Mouse (Mus musculus) forebrain, embryonic 14.5 days (tissue): Measurements from ENCODE around the gene Kdm5b. TPM values are rescaled to one million over a fixed set of nuclear protein-coding genes. Genes with fewer than 3 reads are reported as not detected.
A peak's percentile ranks its signal among the peaks of the same experiment; 100 is the strongest.
"Not testable (repeated sequence)": the region's sequence is repeated elsewhere in the genome, so short reads cannot be mapped to it uniquely, and the experiment has no call there.

Experiments
- ATAC-seq: fragments of 200-750 bp; cut with Nextera tagmentation; 2 replicates; pipeline ENCODE4 v1.8.0; 2017; ENCODE audit warnings: mild to moderate bottlenecking, moderate library complexity
- DNase-seq: peaks from one replicate; pipeline ENCODE4 v3.0.0-alpha.2; 2015; ENCODE audit warnings: low spot score
- H3K27ac ChIP-seq: fragments of 300-500 bp; sonication (generic); 2 replicates; pipeline ENCODE4 v1.5.1; 2014; ENCODE audit warnings: low read depth, mild to moderate bottlenecking, control low read depth, low read length, moderate library complexity
- H3K27me3 ChIP-seq: fragments of 300-500 bp; sonication (generic); replicated peaks from 2 replicates; pipeline ENCODE4 v1.6.1; 2014; ENCODE audit warnings: low read length, control low read depth, mixed read lengths; ENCODE audit not compliant: control insufficient read depth, insufficient read depth
- H3K36me3 ChIP-seq: fragments of 300-500 bp; sonication (generic); 2 replicates; pipeline ENCODE4 v1.6.1; 2014; ENCODE audit warnings: low read length, control low read depth; ENCODE audit not compliant: control insufficient read depth, insufficient read depth
- H3K4me1 ChIP-seq: fragments of 300-500 bp; sonication (generic); 2 replicates; pipeline ENCODE4 v1.6.1; 2014; ENCODE audit warnings: antibody characterized with exemption, low read length, control low read depth; ENCODE audit not compliant: control insufficient read depth, insufficient read depth
- H3K4me2 ChIP-seq: fragments of 300-500 bp; sonication (generic); 2 replicates; pipeline ENCODE4 v1.6.1; 2014; ENCODE audit warnings: mild to moderate bottlenecking, control low read depth, low read length
- H3K4me3 ChIP-seq: fragments of 300-500 bp; sonication (generic); 2 replicates; pipeline ENCODE4 v1.5.1; 2014; ENCODE audit warnings: low read depth, low read length, control low read depth
- H3K9ac ChIP-seq: fragments of 300-500 bp; sonication (generic); 2 replicates; pipeline ENCODE4 v1.6.1; 2014; ENCODE audit warnings: mild to moderate bottlenecking, low read length, control low read depth, moderate library complexity
- H3K9me3 ChIP-seq: fragments of 300-500 bp; sonication (generic); replicated peaks from 2 replicates; pipeline ENCODE4 v1.6.1; 2016; ENCODE audit warnings: low read length, control low read depth, mixed read lengths; ENCODE audit not compliant: control insufficient read depth
- whole genome bisulfite sequencing: fragments of 180-500 bp; shearing (Covaris S2); extraction: QIAGEN DNeasy Blood & Tissue Kit; methylation state at CpG from one replicate; pipeline ENCODE4 v1.1.7; 2014; 5-methylcytosine and 5-hydroxymethylcytosine counted together
- polyA plus RNA-seq: library from polyadenylated mRNA; unstranded; fragments of >200 nt; fragmentation: Nextera tagmentation; extraction: Ambion mirVana; gene quantifications from 2 replicates; pipeline ENCODE4 v1.2.1, GENCODE M21; 2014

The Kdm5b gene
- polyA plus RNA-seq, 1 experiment from 2014 or later: 75.3 TPM

GRCm38 (mm10) chr1:134533710-134534109, 26.3 kb upstream of the Kdm5b start:
- DNase-seq, ATAC-seq: not testable (repeated sequence)
- 88% methylated on average over 10 of the region's 10 CpGs for WGBS

GRCm38 (mm10) chr1:134535054-134535453, 24.9 kb upstream of the Kdm5b start:
- H3K36me3 ChIP-seq: no peaks in the 10 kb centered on the region
- ATAC-seq: no peak
- H3K9ac ChIP-seq: no peak overlapping the region
- H3K9me3 ChIP-seq: no peaks in the 10 kb centered on the region
- H3K4me1 ChIP-seq: no peaks in the 10 kb centered on the region
- no peak overlapping the region for H3K4me3 ChIP-seq
- no peaks in the 10 kb centered on the region for H3K27me3 ChIP-seq
- H3K4me2 ChIP-seq: no peak overlapping the region
- no peak for DNase-seq
- 96% methylated on average over 1 of the region's 1 CpGs for WGBS
- no peak overlapping the region for H3K27ac ChIP-seq

More at GRCm38 (mm10) chr1:134533710-134534109, 26.3 kb upstream of the Kdm5b start:
- not testable (repeated sequence) for H3K9me3 ChIP-seq, H3K9ac ChIP-seq, H3K4me2 ChIP-seq, H3K27ac ChIP-seq, H3K27me3 ChIP-seq, H3K36me3 ChIP-seq, H3K4me1 ChIP-seq, H3K4me3 ChIP-seq

DNA sequence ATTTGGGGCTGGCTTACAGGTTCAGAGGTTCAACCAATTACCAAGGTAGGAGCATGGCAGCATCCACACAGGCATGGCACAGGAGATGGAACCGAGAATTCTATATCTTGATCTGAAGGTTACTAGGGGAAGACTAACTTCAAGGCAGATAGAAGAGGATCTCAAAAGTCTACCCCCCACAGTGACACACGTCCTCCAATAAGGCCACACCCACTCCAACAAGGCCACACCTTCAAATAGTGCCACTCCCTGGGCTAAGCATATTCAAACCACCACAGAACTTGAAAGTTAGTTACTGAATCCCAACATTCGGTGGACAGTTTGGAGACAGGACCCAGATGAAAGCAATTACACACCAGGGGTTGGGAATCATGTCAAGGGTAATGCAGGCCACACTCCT, 24.5 kb upstream of the Kdm5b start:
- H3K27ac ChIP-seq: no peak overlapping the region
- no peak for DNase-seq
- no peaks in the 10 kb centered on the region for H3K9me3 ChIP-seq
- H3K27me3 ChIP-seq: no peaks in the 10 kb centered on the region
- H3K9ac ChIP-seq: no peak overlapping the region
- no peaks in the 10 kb centered on the region for H3K36me3 ChIP-seq
- H3K4me1 ChIP-seq: no peaks in the 10 kb centered on the region
- no peak overlapping the region for H3K4me3 ChIP-seq
- no peak for ATAC-seq
- 74% methylated on average over 3 of the region's 3 CpGs for WGBS
- no peak overlapping the region for H3K4me2 ChIP-seq

- Histone ChIP-seq H3K4me3 (no peak overlapping the region), H3K27ac (no peak overlapping the region), H3K4me1 (no peaks in the 10 kb centered on the region), H3K9ac (no peak overlapping the region), H3K27me3 (no peaks in the 10 kb centered on the region), H3K36me3 (no peaks in the 10 kb centered on the region), H3K9me3 (peaks cover 2% of the 10 kb centered on the region; the same call in 1 of the 2 replicates), H3K4me2 (no peak overlapping the region)
- no peak for ATAC-seq
- WGBS: 94% methylated on average over 10 of the region's 10 CpGs
- no peak for DNase-seq
Observed at GRCm38 (mm10) chr1:134540610-134541009, 19.4 kb upstream of the Kdm5b start.

GRCm38 (mm10) chr1:134548231-134548630, 11.7 kb upstream of the Kdm5b start:
- WGBS: 50% methylated on average over 4 of the region's 4 CpGs
- no peak overlapping the region for H3K4me2 ChIP-seq
- no peaks in the 10 kb centered on the region for H3K36me3 ChIP-seq
- H3K27me3 ChIP-seq: no peaks in the 10 kb centered on the region
- H3K4me1 ChIP-seq: no peaks in the 10 kb centered on the region
- no peak overlapping the region for H3K4me3 ChIP-seq
- ATAC-seq: no peak
- H3K9ac ChIP-seq: no peak overlapping the region
- no peak overlapping the region for H3K27ac ChIP-seq
- no peak for DNase-seq
- peaks cover 2% of the 10 kb centered on the region; the same call in 1 of the 2 replicates for H3K9me3 ChIP-seq

GRCm38 (mm10) chr1:134549632-134550132, 10.3 kb upstream of the Kdm5b start, which contains the start of gene Mgat4e:
Gene Mgat4e, minus strand, starts transcription at chr1:134549682.
- ATAC-seq (no peak), DNase-seq (no peak)
- peaks cover 2% of the 10 kb centered on the region; the same call in 1 of the 2 replicates for H3K9me3 ChIP-seq
- no peak within 1 kb of the TSS for H3K4me2 ChIP-seq
- no peaks in the 10 kb centered on the region for H3K27me3 ChIP-seq
- no peak within 1 kb of the TSS for H3K27ac ChIP-seq
- no peak within 1 kb of the TSS for H3K4me3 ChIP-seq
- WGBS: 64% methylated on average over 7 of the region's 7 CpGs
- no peaks in the 10 kb centered on the region for H3K4me1 ChIP-seq
- no peak within 1 kb of the TSS for H3K9ac ChIP-seq
- no peaks in the 10 kb centered on the region for H3K36me3 ChIP-seq

DNA sequence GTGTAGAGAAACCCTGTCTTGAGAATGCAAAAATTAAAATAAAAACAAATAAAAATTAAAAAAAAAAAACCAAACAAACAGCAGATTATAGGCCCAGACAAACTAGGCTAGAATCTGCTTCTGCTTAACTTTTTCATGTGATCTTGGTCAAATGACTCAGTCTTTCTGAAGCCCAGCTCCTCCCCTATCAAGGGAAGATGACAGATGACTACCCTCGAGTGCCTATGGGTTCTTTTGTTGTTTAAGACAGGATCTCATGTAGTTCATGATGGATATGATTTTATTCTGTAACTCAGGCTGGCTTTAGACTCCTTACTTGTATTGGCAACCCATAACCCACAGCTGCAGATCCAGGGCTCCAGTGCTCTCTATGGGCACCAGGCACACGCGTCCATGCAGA, 8.1 kb upstream of the Kdm5b start:
- no peaks in the 10 kb centered on the region for H3K36me3 ChIP-seq
- no peak overlapping the region for H3K4me2 ChIP-seq
- H3K4me3 ChIP-seq: no peak overlapping the region
- WGBS: 91% methylated on average over 3 of the region's 3 CpGs
- H3K9ac ChIP-seq: no peak overlapping the region
- no peak for DNase-seq
- 0 out of 2 replicates have a peak, but pooled peaks cover 3% of the 10 kb centered on the region for H3K4me1 ChIP-seq
- H3K27ac ChIP-seq: no peak overlapping the region
- no peaks in the 10 kb centered on the region for H3K9me3 ChIP-seq
- no peak for ATAC-seq
- H3K27me3 ChIP-seq: no peaks in the 10 kb centered on the region

DNA sequence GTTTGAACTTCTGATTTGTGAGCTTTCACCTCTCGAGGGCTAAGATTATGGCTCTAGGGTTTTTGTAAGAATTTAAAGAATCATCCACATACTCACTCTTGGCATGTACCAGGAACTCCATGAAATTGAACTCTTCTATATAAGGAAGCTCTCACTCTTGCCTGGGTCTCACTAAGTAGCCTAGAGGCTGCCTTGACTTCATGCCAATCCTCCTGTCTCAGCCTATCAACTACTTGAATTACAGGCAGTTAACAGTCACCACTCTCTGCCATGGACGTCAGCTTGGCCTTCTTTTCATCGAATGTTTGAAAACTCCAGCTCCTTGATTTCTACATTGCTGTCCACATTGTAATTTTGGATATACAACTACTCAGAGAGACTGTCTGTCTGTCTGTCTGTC, 7.6 kb upstream of the Kdm5b start:
- Histone ChIP-seq H3K4me3 (no peak overlapping the region), H3K9me3 (no peaks in the 10 kb centered on the region), H3K27ac (no peak overlapping the region), H3K4me2 (no peak overlapping the region), H3K36me3 (no peaks in the 10 kb centered on the region), H3K4me1 (0 out of 2 replicates have a peak, but pooled peaks cover 3% of the 10 kb centered on the region), H3K9ac (no peak overlapping the region), H3K27me3 (no peaks in the 10 kb centered on the region)
- WGBS: 72% methylated on average over 3 of the region's 3 CpGs
- ATAC-seq: no peak
- no peak for DNase-seq

DNA sequence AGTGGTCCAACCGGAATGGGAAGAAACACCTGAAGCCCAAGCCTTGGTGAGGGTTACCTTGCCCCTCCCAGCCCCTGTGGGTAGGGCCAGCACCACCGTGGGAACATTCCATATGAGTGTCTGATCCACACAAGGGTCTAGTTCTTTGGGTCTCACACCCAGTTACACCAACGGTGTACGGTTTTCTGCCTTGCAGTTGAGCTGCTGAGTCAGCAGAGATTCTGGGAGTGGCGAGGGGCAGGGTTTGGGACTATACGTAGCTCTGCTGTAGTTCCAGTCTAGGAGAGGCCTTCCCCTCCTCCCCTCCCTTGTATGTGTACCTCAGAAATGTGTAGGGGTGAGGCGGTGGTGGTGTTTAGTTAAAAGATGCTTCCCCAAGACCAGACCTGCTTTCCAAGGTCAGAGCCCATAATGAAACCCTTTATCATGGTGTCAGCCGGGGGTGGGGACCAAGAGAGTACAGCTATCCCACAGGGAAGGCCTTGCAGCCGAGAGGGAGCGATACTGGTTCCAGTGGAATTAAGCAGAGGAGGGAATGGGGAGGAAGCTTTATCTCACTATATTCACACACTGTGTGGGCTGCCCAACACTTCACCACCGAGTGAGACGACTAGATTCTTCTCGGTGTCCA, 4.6 kb upstream of the Kdm5b start:
- 38% methylated on average over 13 of the region's 13 CpGs for WGBS
- no peaks in the 10 kb centered on the region for H3K9me3 ChIP-seq
- no peaks in the 10 kb centered on the region for H3K36me3 ChIP-seq
- no peak overlapping the region for H3K9ac ChIP-seq
- H3K27me3 ChIP-seq: no peaks in the 10 kb centered on the region
- DNase-seq (no peak), ATAC-seq (no peak)
- H3K4me1 ChIP-seq: 0 out of 2 replicates have a peak, but pooled peaks cover 3% of the 10 kb centered on the region
- no peak overlapping the region for H3K4me3 ChIP-seq
- peak overlapping the region; percentile 84 for H3K4me2 ChIP-seq
- no peak overlapping the region for H3K27ac ChIP-seq
